Mouse (Mus musculus): ENCODE data around the gene Alx3. TPM values are rescaled to one million over a fixed set of nuclear protein-coding genes. Genes with fewer than 3 reads are reported as not detected.

The Alx3 gene
- under 1 TPM in 1 of 2 experiments, not detected in 1; 0.12 TPM for total RNA-seq (2021)

- no peak for DNase-seq
- intact Hi-C loops (cut with DNase I), result loop anchor here (5.0 kb wide), 1 partner anchor 112 kb away; no protein-coding TSS in a partner anchor
Measured at GRCm38 (mm10) chr3:107594662-107595263, at the start of gene Alx3. TSS of gene Alx3 (plus strand) at chr3:107595031.

DNA sequence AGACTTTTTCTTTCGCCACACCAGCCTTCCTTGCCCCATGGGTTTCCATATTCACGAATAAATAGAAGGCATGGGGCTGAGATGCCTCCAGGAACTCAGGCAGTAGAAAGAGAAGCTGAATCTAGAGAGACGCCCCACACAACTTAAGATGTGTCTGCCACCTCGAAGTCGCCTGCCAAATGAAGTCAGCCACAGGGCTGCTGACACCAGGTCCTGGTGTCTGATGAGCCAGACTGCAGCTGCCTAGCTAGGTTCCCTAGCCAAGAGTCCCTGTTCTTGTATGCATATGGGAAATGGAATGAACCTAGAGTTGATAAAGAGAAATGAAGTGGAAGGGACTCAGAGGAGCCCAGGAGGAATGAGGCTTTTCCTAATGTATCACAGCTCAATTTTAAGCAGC is 49.6 kb upstream of the Alx3 start:
- intact Hi-C loops (cut with DNase I), result no loop called here
- no peak for DNase-seq

GRCm38 (mm10) chr3:107545716-107546412 is 49.0 kb upstream of the Alx3 start:
- no peak for DNase-seq
- intact Hi-C loops (cut with DNase I), result no loop called here

GRCm38 (mm10) chr3:107546956-107547355 is 47.9 kb upstream of the Alx3 start:
- intact Hi-C loops (cut with DNase I), result no loop called here

GRCm38 (mm10) chr3:107550409-107551049 is 44.3 kb upstream of the Alx3 start:
- DNase-seq, result peak; percentile 48 to 77
- intact Hi-C loops (cut with DNase I), result loop anchor here (2.0 kb wide), 1 partner anchor 62 kb away; no protein-coding TSS in a partner anchor

More at GRCm38 (mm10) chr3:107546956-107547355, 47.9 kb upstream of the Alx3 start:
- peak; percentile 70 to 74 for DNase-seq

- no peak for DNase-seq
- intact Hi-C loops (cut with DNase I), result loop anchor here (5.0 kb wide), 1 partner anchor 362 kb away; no protein-coding TSS in a partner anchor
Measured at GRCm38 (mm10) chr3:107554842-107555241, 40.0 kb upstream of the Alx3 start, which contains the start of gene Ubl4b. TSS of gene Ubl4b (minus strand) at chr3:107555073.

DNA sequence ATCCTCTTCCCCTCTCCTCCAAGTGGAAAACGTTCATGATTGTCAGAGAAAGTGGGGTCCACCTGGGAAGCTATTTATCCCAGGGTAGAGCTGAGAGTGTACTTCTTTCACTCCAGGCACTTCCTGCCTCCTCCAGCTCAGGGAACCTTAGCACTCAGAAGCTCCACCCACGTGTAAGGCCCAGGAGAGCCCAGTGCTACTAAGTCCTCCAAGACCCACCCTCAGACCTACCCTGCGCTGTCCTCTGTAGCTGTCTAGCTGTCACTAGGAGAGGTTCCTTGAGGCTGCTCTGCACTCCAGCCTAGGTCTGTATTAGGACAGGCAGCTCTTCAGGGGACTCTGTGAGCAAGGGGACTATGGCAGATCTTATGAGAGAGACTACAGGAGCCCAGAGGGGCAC is 36.1 kb upstream of the Alx3 start:
- no peak for DNase-seq
- intact Hi-C loops (cut with DNase I), result loop anchor here (1.0 to 5.0 kb wide), 3 partner anchors 21 to 359 kb away; no protein-coding TSS in a partner anchor

- DNase-seq, result peak; percentile 87 to 89
- intact Hi-C loops (cut with DNase I), result loop anchor here (1.0 to 5.0 kb wide), 3 partner anchors 20 to 358 kb away; no protein-coding TSS in a partner anchor
Measured at GRCm38 (mm10) chr3:107559183-107559582, 35.6 kb upstream of the Alx3 start.

GRCm38 (mm10) chr3:107562104-107562503 is 32.7 kb upstream of the Alx3 start:
- DNase-seq, result no peak

DNA sequence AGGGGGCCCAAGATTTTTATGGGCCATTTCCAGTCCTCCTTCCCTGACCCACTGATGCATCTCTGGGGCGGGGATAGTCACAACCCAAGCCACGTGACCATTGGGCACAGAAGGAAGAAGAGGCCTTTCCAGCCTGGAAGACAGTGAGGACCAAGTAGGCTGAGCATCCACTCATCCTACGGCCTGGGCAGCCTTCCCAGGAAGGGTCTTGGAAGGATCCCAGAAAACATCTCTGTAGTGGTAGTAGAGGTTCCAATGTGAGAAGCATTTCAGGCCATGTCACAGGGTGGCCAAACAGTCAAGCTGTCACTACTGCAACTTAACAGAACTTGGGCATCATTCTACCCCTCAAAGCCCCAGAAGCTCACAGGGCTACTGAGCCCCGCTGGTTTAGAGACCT is 32.2 kb upstream of the Alx3 start:
- no peak for DNase-seq
- intact Hi-C loops (cut with DNase I), result loop anchor here (5.0 kb wide), 1 partner anchor 305 kb away; no protein-coding TSS in a partner anchor

More at GRCm38 (mm10) chr3:107562104-107562503, 32.7 kb upstream of the Alx3 start:
- intact Hi-C loops (cut with DNase I), result loop anchor here (5.0 kb wide), 1 partner anchor 305 kb away; no protein-coding TSS in a partner anchor

- intact Hi-C loops (cut with DNase I), result loop anchor here (5.0 kb wide), 1 partner anchor 303 kb away; no protein-coding TSS in a partner anchor
- DNase-seq, result no peak
Measured at GRCm38 (mm10) chr3:107563880-107564279, 31.0 kb upstream of the Alx3 start.

DNA sequence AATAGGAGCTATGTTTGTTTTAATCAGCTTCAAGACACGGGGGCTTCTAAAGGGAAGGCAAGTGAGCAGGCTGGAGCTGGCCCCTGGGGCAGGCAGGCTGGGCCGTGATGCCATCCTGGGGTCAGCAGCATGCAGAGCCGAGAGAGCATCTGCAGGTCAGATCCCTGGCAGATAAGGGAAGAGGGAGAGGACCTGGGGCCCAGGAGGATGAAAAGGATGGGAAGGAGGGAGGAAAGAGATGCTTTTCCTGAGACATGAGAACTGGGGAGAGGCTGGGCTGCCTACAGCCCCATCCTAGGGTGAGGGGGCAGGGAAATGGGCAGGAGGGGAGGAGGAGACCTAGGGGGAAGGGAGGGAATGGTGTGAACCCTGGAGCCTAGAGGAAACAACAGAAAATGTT is 29.5 kb upstream of the Alx3 start:
- no peak for DNase-seq
- intact Hi-C loops (cut with DNase I), result no loop called here

- intact Hi-C loops (cut with DNase I), result no loop called here
- DNase-seq, result no peak
Measured at GRCm38 (mm10) chr3:107567766-107568165, 27.1 kb upstream of the Alx3 start.

DNA sequence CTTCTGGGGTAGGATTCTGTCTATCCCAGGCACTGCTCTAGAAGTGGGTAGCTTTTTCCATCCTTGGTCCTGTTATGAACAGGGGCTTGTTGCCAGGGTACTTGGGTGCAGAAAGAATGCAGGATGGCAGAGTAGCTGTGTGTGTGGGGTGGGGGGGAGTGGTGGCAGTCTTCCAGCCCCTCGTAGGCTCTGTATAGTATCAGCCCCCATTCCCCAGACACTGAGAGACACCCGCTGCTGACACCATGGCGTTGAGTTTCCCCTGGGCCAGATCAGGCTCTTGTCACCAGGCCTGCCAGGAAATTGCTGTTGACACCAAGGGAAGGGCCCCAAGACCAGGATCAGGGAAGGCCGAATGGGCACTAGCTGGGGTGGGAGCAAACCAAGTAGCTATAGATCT is 26.1 kb upstream of the Alx3 start:
- no peak for DNase-seq
- intact Hi-C loops (cut with DNase I), result no loop called here

DNA sequence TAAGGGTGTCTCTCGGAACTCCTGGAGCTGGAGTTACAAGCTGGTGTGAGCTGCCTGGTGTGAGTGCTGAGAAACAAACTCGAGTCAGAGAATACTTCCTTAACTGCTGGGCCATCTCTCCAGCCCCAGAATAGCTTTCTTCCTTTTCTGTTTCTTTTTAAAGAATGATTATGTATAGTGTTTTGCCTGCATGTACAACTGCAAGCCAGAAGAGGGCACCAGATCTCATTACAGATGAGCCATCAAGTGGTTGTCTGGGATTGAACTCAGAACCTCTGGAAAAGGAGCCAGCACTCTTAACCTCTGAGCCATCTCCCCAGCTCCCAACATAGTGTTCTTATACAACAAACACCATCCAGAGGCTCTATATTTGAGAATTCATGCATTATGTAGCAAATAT is 23.6 kb upstream of the Alx3 start:
- intact Hi-C loops (cut with DNase I), result no loop called here
- no peak for DNase-seq

DNA sequence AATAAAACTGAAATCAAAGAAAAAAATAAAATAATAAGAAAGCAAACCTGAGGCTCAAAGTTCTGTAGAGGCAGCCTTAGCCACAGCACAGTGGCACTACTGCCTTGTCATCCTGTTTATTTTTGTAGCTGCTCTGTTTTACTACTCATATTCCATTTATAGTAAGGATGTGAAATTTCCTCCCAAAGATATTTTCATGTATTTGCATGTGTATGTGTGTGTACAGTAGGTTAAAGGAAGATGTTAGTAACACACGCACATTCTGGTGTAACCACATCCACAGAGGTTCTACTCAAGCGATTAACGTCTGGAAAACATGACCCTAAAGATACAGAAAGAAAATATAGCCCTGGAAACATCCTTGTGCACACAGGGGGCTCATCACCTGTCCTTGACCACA is 18.0 kb upstream of the Alx3 start:
- intact Hi-C loops (cut with DNase I), result no loop called here
- DNase-seq, result no peak

DNA sequence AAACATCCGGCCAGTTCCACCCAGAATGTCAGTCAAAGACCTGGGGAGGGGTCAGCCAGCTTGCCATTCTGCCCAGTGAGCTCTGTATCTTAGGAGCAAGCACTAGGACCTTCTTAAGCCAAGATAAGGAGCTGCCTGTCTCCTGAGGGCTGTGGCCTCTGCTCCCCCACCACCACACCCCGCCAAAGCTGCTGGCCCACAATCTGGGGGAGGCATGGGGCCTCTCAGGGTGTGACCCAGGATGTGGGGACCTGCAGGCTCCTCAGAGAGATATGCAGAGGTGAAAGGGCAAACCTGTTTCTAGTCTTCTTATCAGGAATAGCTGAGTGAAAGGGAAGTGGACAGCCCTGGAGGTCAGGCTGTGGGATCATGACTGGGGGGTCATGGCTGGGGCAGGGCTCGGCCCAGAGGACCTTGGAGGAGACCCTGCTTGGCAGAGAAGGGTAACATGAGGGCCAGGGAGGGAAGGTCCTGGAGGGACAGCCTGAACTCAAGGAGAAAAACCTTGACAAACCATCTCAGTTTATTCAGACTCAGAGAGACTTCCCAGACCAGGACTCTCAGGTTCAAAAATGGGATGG is 16.9 kb upstream of the Alx3 start:
- no peak for DNase-seq
- intact Hi-C loops (cut with DNase I), result no loop called here

- intact Hi-C loops (cut with DNase I), result loop anchor here (1.0 kb wide), 1 partner anchor 20 kb away; no protein-coding TSS in a partner anchor
- peak; percentile 73 to 91 for DNase-seq
Measured at GRCm38 (mm10) chr3:107579466-107579865, 15.4 kb upstream of the Alx3 start.

DNA sequence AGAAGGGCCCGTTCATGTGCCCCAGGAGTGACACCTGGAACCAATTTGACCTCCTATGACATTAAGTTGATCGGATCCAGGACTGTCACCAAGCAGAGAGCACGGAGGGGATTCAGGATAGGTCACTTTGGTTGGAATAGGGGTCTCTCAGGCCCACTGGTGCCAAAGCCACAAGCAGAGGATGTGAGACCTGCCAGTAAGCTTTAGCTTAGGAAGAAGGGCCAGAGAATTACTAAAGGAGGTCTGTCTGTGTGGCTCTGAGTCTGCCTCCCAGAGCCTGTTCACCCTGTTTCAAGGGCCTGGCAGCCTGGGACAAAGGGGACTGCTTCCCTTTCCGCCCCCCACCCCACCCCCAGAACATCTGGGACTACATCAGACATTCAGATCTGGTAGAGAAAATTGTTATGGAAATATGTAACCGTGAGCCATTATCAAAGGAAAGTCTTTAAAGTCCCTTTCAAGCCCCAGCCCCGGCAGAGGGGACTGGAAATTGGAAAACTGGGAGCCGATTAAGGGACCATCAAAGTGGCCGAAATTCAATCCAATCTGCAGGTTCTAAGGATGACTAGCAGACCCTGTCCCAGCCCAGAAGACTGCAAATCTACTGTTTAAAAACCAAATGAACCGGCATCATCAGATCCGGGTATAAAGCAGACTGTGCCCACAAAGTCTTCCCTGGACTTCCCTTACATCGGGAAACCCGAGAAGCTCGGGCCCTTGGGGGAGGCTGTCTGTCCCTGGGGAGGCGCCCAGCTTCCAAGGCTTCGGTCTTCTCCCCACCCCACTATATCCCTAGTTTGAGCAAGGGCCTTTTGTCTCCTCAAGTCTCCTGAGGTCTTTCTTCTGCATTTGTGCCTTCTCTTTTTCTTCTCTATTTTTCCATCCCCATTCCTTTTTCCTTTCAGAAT is 13.5 kb upstream of the Alx3 start:
- intact Hi-C loops (cut with DNase I), result no loop called here
- DNase-seq, result no peak

Measured in heart, postnatal 10 days (tissue).